Mouse (Mus musculus): Measurements from ENCODE around the gene Myadm.
"Not testable (repeated sequence)": the region's sequence is repeated elsewhere in the genome, so short reads cannot be mapped to it uniquely, and the experiment has no call there.

Myadm gene

GRCm38 (mm10) chr7:3288976-3289970, at the start of gene Myadm, which contains the start of gene Prkcg:
Myadm (plus strand) TSS chr7:3289080.
Prkcg (plus strand) TSS chr7:3289179.
- in situ Hi-C loops (cut with MboI, MseI), result no loop called here

DNA sequence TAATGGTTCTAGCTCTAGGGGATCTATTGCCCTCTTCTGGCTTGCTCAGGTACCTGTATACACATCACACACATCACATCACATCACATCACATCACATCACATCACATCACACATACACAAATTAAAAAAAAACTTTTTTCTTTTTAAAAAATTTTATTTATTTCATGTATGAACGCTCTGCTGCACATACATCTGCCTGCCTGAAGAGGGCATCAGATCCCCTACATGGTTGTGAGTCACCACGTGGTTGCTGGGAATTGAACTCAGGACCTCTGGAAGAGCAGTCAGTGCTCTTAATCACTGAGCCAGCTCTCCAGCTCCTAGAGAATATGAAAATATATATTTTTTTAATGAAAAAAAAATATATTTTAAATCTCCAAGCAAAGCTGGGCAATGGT, 49.7 kb upstream of the Myadm start:
- in situ Hi-C loops (cut with MboI, MseI), result no loop called here

- in situ Hi-C loops (cut with MboI, MseI), result no loop called here
Measured at GRCm38 (mm10) chr7:3260701-3261100, 28.2 kb upstream of the Myadm start.

GRCm38 (mm10) chr7:3261446-3261845, 27.4 kb upstream of the Myadm start:
- in situ Hi-C loops (cut with MboI, MseI), result no loop called here

- in situ Hi-C loops (cut with MboI, MseI), result no loop called here
Measured at GRCm38 (mm10) chr7:3262789-3263188, 26.1 kb upstream of the Myadm start.

DNA sequence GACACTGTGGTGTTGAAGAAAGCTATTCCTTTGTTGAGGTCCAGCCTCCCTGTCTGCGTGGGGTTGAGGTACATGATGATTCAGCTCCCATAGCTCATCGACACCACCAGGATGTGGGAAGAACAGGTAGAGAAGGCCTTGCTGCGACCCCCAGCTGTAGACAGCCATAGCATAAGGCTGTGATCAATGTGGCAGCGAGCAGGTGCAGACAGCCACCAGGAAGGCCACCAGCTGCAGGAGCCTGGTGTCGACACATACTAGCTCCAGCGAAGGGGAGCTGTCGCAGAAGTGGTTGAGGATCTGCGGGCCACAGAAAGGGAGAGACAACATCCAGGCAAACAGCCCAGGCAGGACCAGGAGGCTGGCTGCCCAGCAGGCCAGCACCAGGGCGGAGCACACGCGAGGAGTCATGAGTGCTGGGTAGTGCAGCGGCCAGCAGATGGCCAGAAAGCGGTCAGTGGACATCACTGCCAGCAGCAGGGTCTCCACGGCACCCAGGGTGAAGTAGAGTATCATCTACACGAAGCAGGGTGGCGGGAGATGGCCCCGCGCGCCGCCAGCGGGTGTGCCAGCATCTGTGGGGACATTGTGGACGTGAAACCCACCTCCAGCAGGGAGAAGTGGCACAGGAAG, 24.4 kb upstream of the Myadm start:
- in situ Hi-C loops (cut with MboI, MseI), result no loop called here

DNA sequence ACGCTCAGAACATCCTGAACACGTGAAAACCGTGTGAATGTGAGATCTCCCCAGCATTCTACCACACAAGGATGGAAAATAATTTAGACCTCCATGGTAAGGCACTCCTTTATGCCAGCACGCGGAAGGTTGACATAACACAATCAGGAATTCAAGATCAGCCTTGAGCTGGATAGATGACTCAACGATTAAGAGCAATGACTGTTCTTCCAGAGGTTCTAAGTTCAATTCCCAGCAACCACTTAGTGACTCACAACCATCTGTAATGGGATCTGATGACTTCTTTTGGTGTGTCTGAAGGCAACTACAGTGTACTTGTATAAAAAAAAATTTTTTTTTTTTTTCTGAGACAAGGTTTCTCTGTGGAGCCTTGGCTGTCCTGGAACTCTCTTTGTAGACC, 23.6 kb upstream of the Myadm start:
- in situ Hi-C loops (cut with MboI, MseI), result no loop called here

- in situ Hi-C loops (cut with MboI, MseI), result no loop called here
Measured at GRCm38 (mm10) chr7:3267261-3267660, 21.6 kb upstream of the Myadm start.

GRCm38 (mm10) chr7:3267888-3268287, 21.0 kb upstream of the Myadm start:
- in situ Hi-C loops (cut with MboI, MseI), result no loop called here

DNA sequence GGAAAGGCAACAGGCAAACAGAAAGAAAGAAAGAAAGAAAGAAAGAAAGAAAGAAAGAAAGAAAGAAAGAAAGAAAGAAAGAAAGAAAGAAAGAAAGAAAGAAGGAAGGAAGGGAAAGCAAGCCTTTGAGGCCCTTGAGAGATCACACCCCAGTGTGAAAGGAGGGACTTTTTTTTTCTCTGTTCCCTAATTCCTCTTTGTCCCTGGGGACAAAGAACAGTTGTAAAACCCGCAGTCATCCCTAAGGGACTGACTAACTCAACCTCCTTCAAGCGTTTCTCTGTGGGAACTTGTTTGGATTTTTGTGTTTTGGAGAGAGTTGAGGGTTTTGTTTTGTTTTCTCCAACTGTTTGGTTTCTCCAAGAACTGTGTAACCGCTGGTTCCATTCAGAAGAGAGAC, 20.6 kb upstream of the Myadm start:
- in situ Hi-C loops (cut with MboI, MseI), result no loop called here

DNA sequence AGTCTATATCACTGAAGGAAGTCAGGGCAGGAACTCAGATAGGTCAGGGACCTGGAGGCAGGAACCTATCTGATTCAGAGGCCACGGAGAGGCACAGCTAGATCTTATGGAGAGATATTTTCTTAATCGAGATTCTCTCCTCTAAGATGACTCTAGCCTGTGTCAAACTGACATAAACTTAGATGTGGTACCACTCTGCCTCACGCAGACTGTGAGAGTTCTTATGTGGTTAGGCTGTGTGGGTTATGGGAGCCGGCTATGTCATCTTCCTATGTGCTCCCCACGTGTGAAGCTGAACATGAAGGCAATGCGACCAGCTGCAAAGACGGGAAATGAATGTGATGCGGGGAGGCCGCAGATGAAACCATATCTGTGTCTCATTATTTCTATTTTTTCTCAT, 16.7 kb upstream of the Myadm start:
- in situ Hi-C loops (cut with MboI, MseI), result no loop called here

DNA sequence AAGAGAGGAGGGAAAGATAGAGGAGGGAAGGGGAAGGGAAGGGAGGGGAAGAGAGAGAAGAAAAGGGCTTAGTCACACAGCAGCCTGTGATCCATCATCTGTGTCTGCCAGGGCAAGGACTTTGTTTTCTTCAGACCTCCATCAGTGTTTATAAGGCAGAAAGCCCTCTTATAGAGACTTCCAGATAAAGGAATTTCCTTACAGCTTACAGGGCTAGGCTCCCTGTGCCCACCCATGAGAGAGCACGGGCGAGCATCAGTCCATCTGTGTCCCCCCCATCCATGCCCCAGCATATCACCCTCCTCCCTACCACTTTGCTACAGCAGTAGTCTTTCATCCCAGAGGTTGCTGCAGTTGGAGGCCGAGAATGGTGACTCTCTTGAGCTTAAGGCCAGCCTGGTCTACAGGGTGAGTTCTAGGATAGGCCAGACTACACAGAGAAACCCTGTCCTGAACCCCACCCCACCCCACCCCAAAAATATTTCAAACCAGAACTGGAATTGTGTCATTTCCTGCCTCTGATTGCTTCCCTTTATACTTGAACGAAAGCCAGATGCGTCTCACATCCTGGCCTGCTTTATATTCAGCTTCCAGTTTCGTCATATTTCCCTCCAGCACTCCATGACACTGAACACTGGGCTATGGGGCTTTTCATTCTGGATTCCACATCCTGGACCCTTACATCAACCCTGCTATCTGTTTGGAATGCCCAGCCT, 13.3 kb upstream of the Myadm start:
- in situ Hi-C loops (cut with MboI, MseI), result no loop called here

DNA sequence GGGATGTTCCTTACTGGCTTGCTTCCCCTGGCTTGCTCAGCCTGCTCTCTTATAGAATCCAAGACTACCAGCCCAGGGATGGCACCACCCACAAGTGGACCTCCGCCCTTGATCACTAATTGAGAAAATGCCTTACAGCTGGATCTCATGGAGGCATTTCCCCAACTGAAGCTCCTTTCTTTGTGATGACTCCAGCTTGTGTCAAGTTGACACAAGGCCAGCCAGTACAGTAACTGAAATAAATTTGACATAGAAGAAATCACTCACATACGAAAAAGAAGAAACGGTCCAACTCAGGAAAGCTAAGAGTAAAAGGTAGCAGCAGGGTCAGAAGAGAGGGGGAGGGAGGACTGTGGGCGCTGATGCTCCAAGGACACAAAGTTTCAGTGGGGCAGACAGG, 12.1 kb upstream of the Myadm start:
- in situ Hi-C loops (cut with MboI, MseI), result not testable (repeated sequence)

DNA sequence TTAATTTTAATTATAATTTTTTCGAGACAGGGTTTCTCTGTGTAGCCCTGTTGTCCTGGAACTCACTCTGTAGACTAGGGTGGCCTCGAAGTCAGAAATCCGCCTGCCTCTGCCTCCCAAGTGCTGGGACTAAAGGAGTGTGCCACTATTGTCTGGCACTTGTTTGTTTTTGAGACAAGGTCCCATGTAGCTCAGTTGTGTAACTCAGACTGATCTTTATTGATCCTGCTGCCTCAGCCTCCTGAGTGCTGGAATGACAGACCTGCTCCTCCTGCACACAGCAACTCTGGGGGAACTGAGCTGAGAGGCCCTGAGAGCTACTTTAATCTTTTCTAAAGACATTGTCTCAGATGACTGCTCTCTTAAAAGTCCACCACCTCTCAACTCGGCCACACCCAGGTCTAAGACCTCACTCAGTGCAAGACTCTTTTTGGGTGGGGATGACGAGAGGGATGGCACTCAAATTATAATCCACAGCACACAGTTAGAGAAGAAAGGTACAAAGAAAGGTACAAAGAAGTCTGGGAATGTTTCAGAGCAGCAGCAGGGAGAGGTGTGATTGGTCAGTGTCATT, 8.7 kb upstream of the Myadm start:
- in situ Hi-C loops (cut with MboI, MseI), result no loop called here

GRCm38 (mm10) chr7:3280654-3281153, 8.2 kb upstream of the Myadm start:
- in situ Hi-C loops (cut with MboI, MseI), result no loop called here

DNA sequence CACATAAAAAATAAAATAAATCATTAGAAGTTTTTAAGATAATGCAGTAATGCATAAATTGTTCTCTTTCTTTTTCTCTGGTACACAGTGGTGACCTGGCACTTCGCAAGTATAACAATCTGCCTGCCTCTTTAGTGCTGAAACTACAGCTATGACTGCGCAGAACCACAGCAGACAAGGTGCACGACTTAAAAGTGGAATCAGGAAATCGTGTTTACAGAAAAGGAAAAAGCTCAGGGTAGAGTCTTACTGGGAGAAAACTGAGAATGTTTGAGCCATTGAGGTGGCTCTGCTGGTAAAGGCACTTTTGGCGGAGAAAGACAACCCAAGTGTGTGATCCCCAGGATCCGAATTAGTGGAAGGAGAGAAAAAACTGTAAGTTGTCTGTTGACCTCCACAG, 7.1 kb upstream of the Myadm start:
- in situ Hi-C loops (cut with MboI, MseI), result no loop called here

DNA sequence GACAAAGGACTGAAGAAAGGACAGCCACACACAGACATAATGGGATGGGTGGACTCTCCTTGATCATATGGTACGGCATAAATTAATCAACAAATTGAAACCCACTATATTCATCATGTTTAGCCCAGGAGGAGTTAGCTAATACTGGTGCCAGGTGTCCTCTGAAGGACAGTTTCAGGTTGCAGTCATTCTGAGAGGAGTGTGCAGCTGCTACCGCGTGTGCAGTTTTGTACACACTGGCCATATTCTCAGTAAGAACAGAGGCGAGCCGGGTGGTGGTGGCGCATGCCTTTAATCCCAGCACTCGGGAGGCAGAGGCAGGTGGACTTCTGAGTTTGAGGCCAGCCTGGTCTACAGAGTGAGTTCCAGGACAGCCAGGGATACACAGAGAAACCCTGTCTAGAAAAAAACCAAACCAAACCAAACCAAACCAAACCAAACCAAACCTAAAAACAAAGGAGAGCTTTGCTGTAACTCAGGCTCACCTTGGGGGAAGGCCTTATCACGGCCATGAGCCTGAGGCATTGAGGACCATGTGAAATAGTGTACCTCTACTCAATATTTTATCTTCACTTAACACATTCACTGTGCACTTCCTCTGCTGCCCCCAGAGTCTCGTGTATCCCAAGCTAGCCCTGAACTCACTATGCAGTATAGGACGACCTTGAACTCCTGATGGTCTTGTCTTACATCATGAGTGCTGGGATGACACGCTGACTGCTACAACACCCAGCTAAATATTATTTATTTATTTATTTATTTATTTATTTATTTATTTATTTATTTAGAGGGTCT, 5.6 kb upstream of the Myadm start:
- in situ Hi-C loops (cut with MboI, MseI), result no loop called here

DNA sequence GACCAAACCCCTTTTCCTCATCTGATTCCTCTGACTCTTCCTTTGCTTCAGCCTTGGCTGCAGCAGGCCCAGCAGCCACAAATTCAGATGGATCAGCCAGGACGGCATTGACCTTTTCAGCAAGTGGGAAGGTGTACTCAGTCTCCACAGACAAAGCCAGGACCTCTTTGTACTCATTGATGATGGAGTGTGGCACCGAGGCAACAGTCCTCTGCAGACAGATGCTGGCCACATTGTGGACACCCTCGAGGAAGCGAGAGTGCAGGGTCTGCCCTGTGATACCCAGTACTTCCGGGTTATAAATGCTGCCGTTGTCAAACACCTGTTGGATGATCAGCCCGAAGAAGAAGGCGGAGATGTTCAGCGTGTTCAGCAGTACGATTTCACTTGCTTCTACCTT, 4.3 kb upstream of the Myadm start:
- in situ Hi-C loops (cut with MboI, MseI), result no loop called here

DNA sequence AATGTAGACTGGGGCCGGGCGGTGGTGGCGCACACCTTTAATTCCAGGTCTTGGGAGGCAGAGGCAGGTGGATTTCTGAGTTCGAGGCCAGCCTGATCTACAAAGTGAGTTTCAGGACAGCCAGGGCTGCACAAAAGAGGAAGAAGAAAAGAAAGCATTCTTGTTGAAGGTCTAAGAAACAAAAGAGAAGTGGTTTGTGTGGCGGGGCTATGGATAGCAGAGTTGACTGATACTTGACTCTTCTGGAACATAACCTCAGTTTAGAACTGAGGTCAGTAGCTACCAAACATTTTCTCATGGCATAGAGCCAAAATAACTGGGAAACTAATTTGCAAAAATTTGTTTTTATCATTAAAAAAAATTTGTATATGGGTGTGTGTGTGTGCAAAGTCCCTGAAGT, 2.8 kb upstream of the Myadm start:
- in situ Hi-C loops (cut with MboI, MseI), result no loop called here

GRCm38 (mm10) chr7:3287186-3287585, 1.7 kb upstream of the Myadm start:
- in situ Hi-C loops (cut with MboI, MseI), result no loop called here

Measured in T-helper 1 cell (primary cell).